In genomic region chr16:91138736-91139135, GRCm38 (mm10) we compare ENCODE assay signal across 26 mouse cellular contexts. TPM values are rescaled to one million over a fixed set of nuclear protein-coding genes. Genes with fewer than 3 reads are reported as not detected.
DNase-seq lines count a peak whose midpoint lies in the region; ATAC-seq and TF ChIP-seq lines count a peak whose summit lies in the region.
"Had no signal": no experiment of that assay in that cellular context is flagged by ENCODE, and none has a peak within 500 bp of the region (broad histone marks: within the 10 kb centered on the region; RNA-seq: fewer than 3 reads in every experiment).

No protein-coding gene starts in this region.

- TF ChIP-seq POLR2A in brain, embryonic 14.5 days (IDR thresholded peaks at IDR 0.05; ENCODE audit: borderline replicate concordance, extremely low read depth, insufficient read depth, insufficient read length, poor library complexity, severe bottlenecking) = no peak

- peaks cover 5% of the 10 kb centered on the region; the same call in 1 of the 2 replicates for H3K27me3 ChIP-seq in forebrain, embryonic 11.5 days (ENCODE audit: control insufficient read depth, insufficient read depth, low read length)
- H3K27me3 ChIP-seq in forebrain, embryonic 16.5 days (replicated peaks; ENCODE audit: control insufficient read depth, insufficient read depth, low read length) = 0 out of 2 replicates have a peak, but pooled peaks cover 2% of the 10 kb centered on the region
- H3K27me3 ChIP-seq in lung, postnatal 0 days (replicated peaks; ENCODE audit: insufficient read depth, low read length) = 0 out of 2 replicates have a peak, but pooled peaks cover 5% of the 10 kb centered on the region
- peaks cover 3% of the 10 kb centered on the region; the same call in 1 of the 2 replicates for H3K27me3 ChIP-seq in forebrain, embryonic 13.5 days

- no peak for ATAC-seq in forebrain, embryonic 11.5 days (replicated peaks; ENCODE audit: low FRiP score)
- ATAC-seq in forebrain, embryonic 16.5 days = no peak
- ATAC-seq in lung, postnatal 0 days = peak; percentile 79
- no peak for ATAC-seq in forebrain, embryonic 13.5 days
- ATAC-seq: hindbrain, embryonic 16.5 days; intestine, embryonic 15.5 days; Patski had no signal

- peaks cover 13% of the 10 kb centered on the region for H3K4me1 ChIP-seq in forebrain, embryonic 11.5 days (replicated peaks; ENCODE audit: control insufficient read depth, insufficient read depth, low read length)
- peaks cover 27% of the 10 kb centered on the region for H3K4me1 ChIP-seq in forebrain, embryonic 16.5 days (replicated peaks; ENCODE audit: control insufficient read depth, insufficient read depth, low read length)
- H3K4me1 ChIP-seq in lung, postnatal 0 days (ENCODE audit: insufficient read depth, low read depth, low read length) = no peaks in the 10 kb centered on the region
- H3K4me1 ChIP-seq in forebrain, embryonic 13.5 days = peaks cover 33% of the 10 kb centered on the region
- H3K4me1 ChIP-seq: embryonic facial prominence, embryonic 13.5 days; intestine, embryonic 15.5 days had no signal

- WGBS in forebrain, embryonic 11.5 days = 94% methylated on average over 3 of the region's 3 CpGs
- 68% methylated on average over 3 of the region's 3 CpGs for WGBS in forebrain, embryonic 16.5 days
- WGBS in lung, postnatal 0 days = 68% methylated on average over 3 of the region's 3 CpGs
- WGBS in forebrain, embryonic 13.5 days = 93% methylated on average over 3 of the region's 3 CpGs

- H3K27ac ChIP-seq in forebrain, embryonic 11.5 days (ENCODE audit: low read depth, low read length) = peak overlapping the region; percentile 97
- H3K27ac ChIP-seq in forebrain, embryonic 16.5 days (ENCODE audit: low read length) = no peak overlapping the region
- no peak overlapping the region for H3K27ac ChIP-seq in lung, postnatal 0 days (ENCODE audit: low read length)
- H3K27ac ChIP-seq in forebrain, embryonic 13.5 days = peak overlapping the region; percentile 97
- H3K27ac ChIP-seq: embryonic facial prominence, embryonic 13.5 days; gastrocnemius, adult 2 months; heart, embryonic 15.5 days; hindbrain, embryonic 13.5 days; intestine, embryonic 15.5 days had no signal

- H3K4me2 ChIP-seq in forebrain, embryonic 11.5 days (ENCODE audit: low read depth, low read length, severe bottlenecking) = no peak overlapping the region
- H3K4me2 ChIP-seq in forebrain, embryonic 16.5 days (ENCODE audit: low read length) = no peak overlapping the region
- H3K4me2 ChIP-seq in lung, postnatal 0 days (replicated peaks; ENCODE audit: low read depth, low read length) = no peak overlapping the region
- H3K4me2 ChIP-seq in forebrain, embryonic 13.5 days = no peak overlapping the region
- H3K4me2 ChIP-seq: embryonic facial prominence, embryonic 13.5 days; hindbrain, embryonic 13.5 days; intestine, embryonic 15.5 days had no signal

- H3K36me3 ChIP-seq in forebrain, embryonic 11.5 days (ENCODE audit: control insufficient read depth, insufficient read depth, low read length) = no peaks in the 10 kb centered on the region
- no peaks in the 10 kb centered on the region for H3K36me3 ChIP-seq in forebrain, embryonic 16.5 days (ENCODE audit: control insufficient read depth, insufficient read depth)
- H3K36me3 ChIP-seq in lung, postnatal 0 days (ENCODE audit: insufficient read depth, low read length) = no peaks in the 10 kb centered on the region
- no peaks in the 10 kb centered on the region for H3K36me3 ChIP-seq in forebrain, embryonic 13.5 days (ENCODE audit: poor library complexity, severe bottlenecking)
- H3K36me3 ChIP-seq: embryonic facial prominence, embryonic 10.5 days; embryonic facial prominence, embryonic 13.5 days; G1E; heart, embryonic 12.5 days; heart, embryonic 15.5 days; hindbrain, embryonic 10.5 days; hindbrain, embryonic 13.5 days; intestine, embryonic 15.5 days had no signal

- peaks cover under 1% of the 10 kb centered on the region; the same call in 1 of the 2 replicates for H3K9me3 ChIP-seq in forebrain, embryonic 11.5 days (ENCODE audit: control insufficient read depth, low read length)
- 0 out of 2 replicates have a peak, but pooled peaks cover 3% of the 10 kb centered on the region for H3K9me3 ChIP-seq in forebrain, embryonic 16.5 days (ENCODE audit: control insufficient read depth, low read length)
- H3K9me3 ChIP-seq in lung, postnatal 0 days (ENCODE audit: low read length) = no peaks in the 10 kb centered on the region
- H3K9me3 ChIP-seq in forebrain, embryonic 13.5 days (replicated peaks) = peaks cover 8% of the 10 kb centered on the region; the same call in 1 of the 2 replicates
- H3K9me3 ChIP-seq: embryonic facial prominence, embryonic 10.5 days; heart, embryonic 15.5 days; intestine, embryonic 15.5 days had no signal

- H3K4me3 ChIP-seq in forebrain, embryonic 11.5 days (ENCODE audit: low read depth, low read length) = no peak overlapping the region
- H3K4me3 ChIP-seq in forebrain, embryonic 16.5 days (replicated peaks; ENCODE audit: low read length) = no peak overlapping the region
- no peak overlapping the region for H3K4me3 ChIP-seq in lung, postnatal 0 days (ENCODE audit: low read depth, low read length)
- H3K4me3 ChIP-seq in forebrain, embryonic 13.5 days = no peak overlapping the region
- H3K4me3 ChIP-seq: embryonic facial prominence, embryonic 10.5 days; embryonic facial prominence, embryonic 13.5 days; erythroblast, embryonic 14.5 days; gastrocnemius, adult 2 months; heart, embryonic 12.5 days; heart, embryonic 15.5 days; hindbrain, embryonic 10.5 days; hindbrain, embryonic 13.5 days; intestine, embryonic 15.5 days had no signal

- no peak overlapping the region; the same call in 1 of the 2 replicates for H3K9ac ChIP-seq in forebrain, embryonic 11.5 days (ENCODE audit: low read length)
- no peak overlapping the region for H3K9ac ChIP-seq in forebrain, embryonic 16.5 days (replicated peaks; ENCODE audit: low read depth, low read length)
- H3K9ac ChIP-seq in lung, postnatal 0 days (replicated peaks; ENCODE audit: low read depth) = no peak overlapping the region
- H3K9ac ChIP-seq in forebrain, embryonic 13.5 days = no peak overlapping the region
- H3K9ac ChIP-seq: embryonic facial prominence, embryonic 13.5 days; heart, embryonic 12.5 days; heart, embryonic 15.5 days; hindbrain, embryonic 13.5 days; intestine, embryonic 15.5 days had no signal

- no peak for TF ChIP-seq EP300 in lung, postnatal 0 days (IDR thresholded peaks at IDR 0.05)

- TF ChIP-seq CTCF in lung, postnatal 0 days (IDR thresholded peaks at IDR 0.05) = no peak
- TF ChIP-seq CTCF in brain, embryonic 14.5 days (IDR thresholded peaks at IDR 0.05; ENCODE audit: borderline replicate concordance, extremely low read depth, insufficient read depth, insufficient read length) = no peak

- no peak for DNase-seq in forebrain, embryonic 11.5 days (ENCODE audit: low spot score)
- peak; percentile 62 for DNase-seq in lung, postnatal 0 days (ENCODE audit: low spot score)
- no peak for DNase-seq in lung, postnatal 25 days (ENCODE audit: low spot score)
- DNase-seq in brain, embryonic 14.5 days (ENCODE audit: low read depth) = peak; percentile 39
- DNase-seq in urinary bladder, postnatal 14 days (ENCODE audit: low spot score) = no peak
- no peak for DNase-seq in layer of hippocampus, adult 11-12 months (ENCODE audit: low spot score)
- DNase-seq: adrenal gland, postnatal 36 days; B cell, adult 2 months; cerebellum, adult 11 months; cerebellum, adult 9-11 months; cerebellum, postnatal 25 days; embryo, embryonic 11 days; gastrocnemius, adult 2 months had no signal

RNA-seq across cellular contexts. Expression of gene 4932438H23Rik, which starts 43.8 kb away (rescaled TPM):
- 0.17 TPM in 1 of 2 replicates, not detected in the other for polyA plus RNA-seq in forebrain, embryonic 11.5 days (2014; fragmentation: Nextera tagmentation; extraction: Ambion mirVana)
- polyA plus RNA-seq in forebrain, embryonic 16.5 days (2015; fragmentation: Nextera tagmentation; extraction: Ambion mirVana) = 0.32 and 0.39 TPM in 2 replicates
- polyA plus RNA-seq in lung, postnatal 0 days (2015; fragmentation: Nextera tagmentation; extraction: Ambion mirVana) = 0.07 and 0.26 TPM in 2 replicates
- polyA plus RNA-seq in brain, embryonic 14.5 days (2012; rRNA removed) = 0.63 and 0.87 TPM in 2 replicates
- 0.68 and 0.93 TPM in 2 replicates for polyA plus RNA-seq in forebrain, embryonic 13.5 days (2015; fragmentation: Nextera tagmentation; extraction: Ambion mirVana)
- polyA plus RNA-seq: embryonic facial prominence, embryonic 10.5 days; embryonic facial prominence, embryonic 13.5 days; erythroblast, embryonic 14.5 days; heart, embryonic 12.5 days; Patski had no signal

Comparison
In these comparisons a context has a peak if more than half of its experiments do, and no peak if none do; other contexts are left out.
1. DNase-seq: peak in lung, postnatal 0 days (single experiment) and brain, embryonic 14.5 days (single experiment); none in forebrain, embryonic 11.5 days (single experiment), lung, postnatal 25 days (single experiment), urinary bladder, postnatal 14 days (single experiment) and layer of hippocampus, adult 11-12 months (single experiment).
2. H3K27ac ChIP-seq: peak in forebrain, embryonic 11.5 days (single experiment) and forebrain, embryonic 13.5 days (single experiment); none in forebrain, embryonic 16.5 days (single experiment) and lung, postnatal 0 days (single experiment).